ENCODE assay signal across 31 mouse cellular contexts in the genomic region with DNA sequence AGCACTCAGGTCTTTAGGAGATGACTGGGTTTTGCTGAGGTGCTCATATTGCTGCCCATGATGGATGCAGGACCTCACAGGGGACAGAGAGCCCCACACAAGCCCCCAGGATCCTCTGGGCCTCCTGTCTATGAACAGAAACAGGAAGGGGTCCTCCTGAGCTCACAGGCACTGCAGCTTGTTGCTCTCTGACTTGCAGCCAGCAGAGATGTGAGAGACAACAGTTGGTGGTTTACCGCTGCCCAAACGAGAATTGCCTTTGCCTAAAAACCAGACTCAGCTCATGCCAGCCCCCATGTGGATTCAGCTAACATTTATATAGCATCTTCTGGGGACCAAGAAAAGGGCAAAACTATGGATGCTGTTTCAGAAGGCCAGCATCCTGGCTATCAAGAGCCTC. TPM values are rescaled to one million over a fixed set of nuclear protein-coding genes. Genes with fewer than 3 reads are reported as not detected.
DNase-seq lines count a peak whose midpoint lies in the region; ATAC-seq lines count a peak whose summit lies in the region.
"Had no signal": no experiment of that assay in that cellular context is flagged by ENCODE, and none has a peak within 500 bp of the region (broad histone marks: within the 10 kb centered on the region; RNA-seq: fewer than 3 reads in every experiment).

No protein-coding gene starts in this region.

- no peak for ATAC-seq in hindbrain, embryonic 16.5 days
- no peak for ATAC-seq in midbrain, embryonic 14.5 days (ENCODE audit: low FRiP score, low TSS enrichment)
- ATAC-seq in midbrain, embryonic 15.5 days (replicated peaks): no peak
- ATAC-seq: forebrain, embryonic 15.5 days; Patski had no signal

- H3K4me1 ChIP-seq in hindbrain, embryonic 10.5 days (replicated peaks): peaks cover 2% of the 10 kb centered on the region; the same call in 1 of the 2 replicates
- no peaks in the 10 kb centered on the region for H3K4me1 ChIP-seq in hindbrain, embryonic 16.5 days (ENCODE audit: control insufficient read depth, insufficient read depth, low read depth, low read length)
- no peaks in the 10 kb centered on the region for H3K4me1 ChIP-seq in midbrain, embryonic 14.5 days (ENCODE audit: control insufficient read depth, insufficient read depth, low read length)
- no peaks in the 10 kb centered on the region for H3K4me1 ChIP-seq in midbrain, embryonic 15.5 days
- H3K4me1 ChIP-seq: embryonic facial prominence, embryonic 13.5 days; forebrain, embryonic 12.5 days; forebrain, embryonic 15.5 days; heart, embryonic 12.5 days; heart, embryonic 15.5 days had no signal

- 0 out of 2 replicates have a peak overlapping the region, but pooled peaks have one; percentile 3 for H3K27ac ChIP-seq in hindbrain, embryonic 10.5 days
- H3K27ac ChIP-seq in hindbrain, embryonic 16.5 days (ENCODE audit: low read depth, low read length): no peak overlapping the region
- no peak overlapping the region for H3K27ac ChIP-seq in midbrain, embryonic 14.5 days (replicated peaks; ENCODE audit: low read depth, low read length)
- no peak overlapping the region for H3K27ac ChIP-seq in midbrain, embryonic 15.5 days
- H3K27ac ChIP-seq: embryonic facial prominence, embryonic 10.5 days; embryonic facial prominence, embryonic 13.5 days; forebrain, embryonic 12.5 days; forebrain, embryonic 15.5 days; heart, embryonic 15.5 days; hindbrain, embryonic 14.5 days had no signal

- WGBS in hindbrain, embryonic 10.5 days: 73% methylated on average over 2 of the region's 2 CpGs
- 69% methylated on average over 2 of the region's 2 CpGs for WGBS in hindbrain, embryonic 16.5 days
- 74% methylated on average over 2 of the region's 2 CpGs for WGBS in midbrain, embryonic 14.5 days
- WGBS in midbrain, embryonic 15.5 days: 77% methylated on average over 2 of the region's 2 CpGs

- H3K4me2 ChIP-seq in hindbrain, embryonic 16.5 days (ENCODE audit: low read length): no peak overlapping the region
- no peak overlapping the region for H3K4me2 ChIP-seq in midbrain, embryonic 14.5 days (ENCODE audit: low read length)
- H3K4me2 ChIP-seq in midbrain, embryonic 15.5 days: no peak overlapping the region
- H3K4me2 ChIP-seq: embryonic facial prominence, embryonic 13.5 days; forebrain, embryonic 12.5 days; forebrain, embryonic 15.5 days; heart, embryonic 12.5 days; heart, embryonic 15.5 days; hindbrain, embryonic 14.5 days had no signal

- DNase-seq in hindbrain, embryonic 10.5 days (ENCODE audit: low spot score): no peak
- no peak for DNase-seq in midbrain, embryonic 14.5 days
- DNase-seq in thymus, postnatal 10 days (ENCODE audit: low spot score in 2 of 2): peak; percentile 18 to 26
- no peak for DNase-seq in thymus, postnatal 36 days
- DNase-seq in kidney, adult 11 months: no peak
- no peak for DNase-seq in right cerebral cortex, adult 2 months (ENCODE audit: low spot score in 2 of 2)
- DNase-seq: adrenal gland, adult 2 months; adrenal gland, postnatal 14 days; B cell, adult 2 months; cerebellum, adult 11 months; cerebellum, adult 2 months; cerebellum, adult 9-11 months; cerebellum, postnatal 25 days; embryo, embryonic 11 days; gastrocnemius, postnatal 25 days; heart, adult 18-20 months; heart, postnatal 10 days; heart, postnatal 36 days had no signal

- no peak overlapping the region for H3K9ac ChIP-seq in hindbrain, embryonic 16.5 days (ENCODE audit: low read depth, low read length)
- 0 out of 2 replicates have a peak overlapping the region, but pooled peaks have one; percentile 6 for H3K9ac ChIP-seq in midbrain, embryonic 14.5 days (replicated peaks; ENCODE audit: low read length)
- no peak overlapping the region for H3K9ac ChIP-seq in midbrain, embryonic 15.5 days
- H3K9ac ChIP-seq: embryonic facial prominence, embryonic 13.5 days; forebrain, embryonic 12.5 days; forebrain, embryonic 15.5 days; heart, embryonic 12.5 days; heart, embryonic 15.5 days; hindbrain, embryonic 14.5 days had no signal

- H3K9me3 ChIP-seq in hindbrain, embryonic 10.5 days: no peaks in the 10 kb centered on the region
- H3K9me3 ChIP-seq in hindbrain, embryonic 16.5 days (ENCODE audit: control insufficient read depth, low read length): no peaks in the 10 kb centered on the region
- no peaks in the 10 kb centered on the region for H3K9me3 ChIP-seq in midbrain, embryonic 14.5 days (ENCODE audit: control insufficient read depth, low read length)
- H3K9me3 ChIP-seq in midbrain, embryonic 15.5 days: no peaks in the 10 kb centered on the region
- H3K9me3 ChIP-seq: embryonic facial prominence, embryonic 10.5 days; forebrain, embryonic 12.5 days; forebrain, embryonic 15.5 days; G1E; heart, embryonic 12.5 days had no signal

- no peaks in the 10 kb centered on the region for H3K36me3 ChIP-seq in hindbrain, embryonic 10.5 days
- no peaks in the 10 kb centered on the region for H3K36me3 ChIP-seq in hindbrain, embryonic 16.5 days (ENCODE audit: control insufficient read depth, insufficient read depth, low read length)
- H3K36me3 ChIP-seq in midbrain, embryonic 14.5 days (ENCODE audit: control insufficient read depth, insufficient read depth, low read length): no peaks in the 10 kb centered on the region
- no peaks in the 10 kb centered on the region for H3K36me3 ChIP-seq in midbrain, embryonic 15.5 days (replicated peaks)
- H3K36me3 ChIP-seq: embryonic facial prominence, embryonic 10.5 days; embryonic facial prominence, embryonic 13.5 days; forebrain, embryonic 12.5 days; forebrain, embryonic 15.5 days; G1E; heart, embryonic 12.5 days; heart, embryonic 15.5 days had no signal

- no peaks in the 10 kb centered on the region for H3K27me3 ChIP-seq in hindbrain, embryonic 10.5 days (ENCODE audit: insufficient read depth, poor library complexity, severe bottlenecking)
- no peaks in the 10 kb centered on the region for H3K27me3 ChIP-seq in hindbrain, embryonic 16.5 days (replicated peaks; ENCODE audit: control insufficient read depth, insufficient read depth, low read length)
- H3K27me3 ChIP-seq in midbrain, embryonic 14.5 days (ENCODE audit: control insufficient read depth, insufficient read depth, low read length): no peaks in the 10 kb centered on the region
- no peaks in the 10 kb centered on the region for H3K27me3 ChIP-seq in midbrain, embryonic 15.5 days (replicated peaks)
- H3K27me3 ChIP-seq: CH12.LX; embryonic facial prominence, embryonic 13.5 days; forebrain, embryonic 12.5 days; forebrain, embryonic 15.5 days had no signal

- no peak overlapping the region for H3K4me3 ChIP-seq in hindbrain, embryonic 10.5 days
- no peak overlapping the region for H3K4me3 ChIP-seq in hindbrain, embryonic 16.5 days (ENCODE audit: low read length)
- H3K4me3 ChIP-seq in midbrain, embryonic 14.5 days (replicated peaks; ENCODE audit: low read depth, low read length): no peak overlapping the region
- H3K4me3 ChIP-seq in midbrain, embryonic 15.5 days: no peak overlapping the region
- H3K4me3 ChIP-seq: embryonic facial prominence, embryonic 10.5 days; embryonic facial prominence, embryonic 13.5 days; erythroblast, embryonic 14.5 days; forebrain, embryonic 12.5 days; forebrain, embryonic 15.5 days; heart, embryonic 12.5 days; heart, embryonic 15.5 days had no signal

RNA-seq across cellular contexts. Expression of a gene that starts 33.7 kb away (rescaled TPM):
- polyA plus RNA-seq in hindbrain, embryonic 10.5 days (2016; fragmentation: Nextera tagmentation; extraction: Ambion mirVana): 3.1 and 8.2 TPM in 2 replicates
- 15.1 and 18.6 TPM in 2 replicates for polyA plus RNA-seq in hindbrain, embryonic 16.5 days (2015; fragmentation: Nextera tagmentation; extraction: Ambion mirVana)
- polyA plus RNA-seq in midbrain, embryonic 14.5 days (2014; fragmentation: Nextera tagmentation; extraction: Ambion mirVana): 6.4 and 7.2 TPM in 2 replicates
- polyA plus RNA-seq in midbrain, embryonic 15.5 days (2015; fragmentation: Nextera tagmentation; extraction: Ambion mirVana): 7.2 and 9.3 TPM in 2 replicates
- polyA plus RNA-seq: erythroblast, embryonic 14.5 days; G1E; Patski had no signal

Comparison
In these comparisons a context has a peak if more than half of its experiments do, and no peak if none do; other contexts are left out.
1. DNase-seq: peak in thymus, postnatal 10 days (2 of 2); none in hindbrain, embryonic 10.5 days (single experiment), midbrain, embryonic 14.5 days (single experiment), thymus, postnatal 36 days (0 of 2), kidney, adult 11 months (single experiment) and right cerebral cortex, adult 2 months (0 of 2).